Mouse (Mus musculus): ENCODE results near the gene Dnah2.
A peak's percentile ranks its signal among the peaks of the same experiment; 100 is the strongest.

GRCm38 (mm10) chr11:69401210-69401637 lies 147.7 kb downstream of the Dnah2 start:
- TF ChIP-seq EP300 (IDR thresholded peaks at IDR 0.05; ENCODE audit: low read depth) (no peak), CTCF (IDR thresholded peaks at IDR 0.05; ENCODE audit: low read depth) (peak; percentile 99)

All from liver, embryonic 14.5 days (tissue).